Mouse (Mus musculus) gastrocnemius, adult 2 months (tissue): Measurements from ENCODE around the gene Fbxo36. TPM values are rescaled to one million over a fixed set of nuclear protein-coding genes. Genes with fewer than 3 reads are reported as not detected.
A peak's percentile ranks its signal among the peaks of the same experiment; 100 is the strongest.

Experiments
- DNase-seq: peaks from one replicate; pipeline ENCODE4 v3.0.0; 2022
- H3K27ac ChIP-seq: fragments of 200-600 bp; 2 replicates; pipeline ENCODE4 v1.8.1; 2022; ENCODE audit warnings: mild to moderate bottlenecking
- H3K4me3 ChIP-seq: fragments of 200-600 bp; 2 replicates; pipeline ENCODE4 v1.8.1; 2022; ENCODE audit warnings: mild to moderate bottlenecking, moderate library complexity
- CTCF ChIP-seq: fragments of 200-600 bp; IDR thresholded peaks from 2 replicates; pipeline ENCODE4 v1.8.1; 2022; ENCODE audit warnings: antibody characterized with exemption, mild to moderate bottlenecking, moderate library complexity
- intact Hi-C: fragments of 180-260 bp; cut with DNase I; formaldehyde crosslinking; loops from one replicate; pipeline ENCODE4 v1.15.1; 2025
- long read RNA-seq, 2 experiments: library from polyadenylated mRNA; stranded (forward); transcript quantifications; one replicate each; pipeline ENCODE4 v2.0.0; 2021
- total RNA-seq, 2 experiments: library from RNA; stranded (reverse); gene quantifications; 2 replicates each; pipeline ENCODE4 v1.2.3; 2021

The Fbxo36 gene
- 1 to 10 TPM; 1.9 to 4.1 TPM for total RNA-seq
- long read RNA-seq, experiment 1, partial matches to known transcripts: 1 of 4 reads
- long read RNA-seq, experiment 1, other reads (novel, unspliced or antisense): 0 of 4 reads
- long read RNA-seq, experiment 2, partial matches to known transcripts: 0 of 4 reads
- long read RNA-seq, experiment 2, other reads (novel, unspliced or antisense): 0 of 4 reads

- peak within 1 kb of the TSS; percentile 89 for H3K4me3 ChIP-seq
- peak within 1 kb of the TSS; percentile 98 for H3K27ac ChIP-seq
- peak; percentile 95 for DNase-seq
- no peak for TF ChIP-seq CTCF
- intact Hi-C loops: loop anchor here (5.0 kb wide), 2 partner anchors 52 to 102 kb away; no protein-coding TSS in a partner anchor
Observed at GRCm38 (mm10) chr1:84839309-84840017, at the start of gene Fbxo36. Fbxo36 (plus strand) TSS chr1:84839841.

GRCm38 (mm10) chr1:84791393-84791792 is 48.2 kb upstream of the Fbxo36 start:
- DNase-seq: no peak
- Histone ChIP-seq H3K4me3 (no peak overlapping the region), H3K27ac (no peak overlapping the region)
- intact Hi-C loops: no loop called here
- TF ChIP-seq CTCF: no peak

- no peak for DNase-seq
Observed at GRCm38 (mm10) chr1:84795335-84795734, 44.3 kb upstream of the Fbxo36 start.

GRCm38 (mm10) chr1:84799166-84799565 is 40.5 kb upstream of the Fbxo36 start:
- H3K4me3 ChIP-seq: no peak overlapping the region
- no peak for DNase-seq
- no peak for TF ChIP-seq CTCF
- intact Hi-C loops: no loop called here
- H3K27ac ChIP-seq: no peak overlapping the region

More at GRCm38 (mm10) chr1:84795335-84795734, 44.3 kb upstream of the Fbxo36 start:
- no peak overlapping the region for H3K27ac ChIP-seq
- H3K4me3 ChIP-seq: no peak overlapping the region
- no peak for TF ChIP-seq CTCF
- intact Hi-C loops: no loop called here

- DNase-seq: no peak
- Histone ChIP-seq H3K4me3 (no peak overlapping the region), H3K27ac (no peak overlapping the region)
- TF ChIP-seq CTCF: no peak
- intact Hi-C loops: no loop called here
Observed at GRCm38 (mm10) chr1:84803788-84804187, 35.9 kb upstream of the Fbxo36 start.

- TF ChIP-seq CTCF: no peak
- no peak overlapping the region for H3K4me3 ChIP-seq
- DNase-seq: no peak
- intact Hi-C loops: no loop called here
- H3K27ac ChIP-seq: no peak overlapping the region
Observed at GRCm38 (mm10) chr1:84817596-84817995, 22.0 kb upstream of the Fbxo36 start.

GRCm38 (mm10) chr1:84825091-84825490 is 14.6 kb upstream of the Fbxo36 start:
- intact Hi-C loops: no loop called here
- peak; percentile 39 for DNase-seq
- H3K27ac ChIP-seq: peak overlapping the region; percentile 81

GRCm38 (mm10) chr1:84837523-84838145 is 2.0 kb upstream of the Fbxo36 start:
- intact Hi-C loops: loop anchor here (5.0 kb wide), 1 partner anchor 50 kb away; no protein-coding TSS in a partner anchor
- peak overlapping the region; percentile 98 for H3K27ac ChIP-seq
- no peak for TF ChIP-seq CTCF
- DNase-seq: peak; percentile 21
- H3K4me3 ChIP-seq: peak overlapping the region; percentile 89

More at GRCm38 (mm10) chr1:84825091-84825490, 14.6 kb upstream of the Fbxo36 start:
- H3K4me3 ChIP-seq: 0 out of 2 replicates have a peak overlapping the region, but pooled peaks have one; percentile 6
- no peak for TF ChIP-seq CTCF

- H3K4me3 ChIP-seq: peak overlapping the region; percentile 89
- no peak for TF ChIP-seq CTCF
- DNase-seq: no peak
- intact Hi-C loops: loop anchor here (5.0 kb wide), 1 partner anchor 51 kb away; no protein-coding TSS in a partner anchor
- peak overlapping the region; percentile 98 for H3K27ac ChIP-seq
Observed at GRCm38 (mm10) chr1:84838156-84838555, 1.5 kb upstream of the Fbxo36 start.

- peak; percentile 81 for DNase-seq
- peak overlapping the region; percentile 89 for H3K4me3 ChIP-seq
- intact Hi-C loops: loop anchor here (5.0 kb wide), 1 partner anchor 51 kb away; no protein-coding TSS in a partner anchor
- no peak for TF ChIP-seq CTCF
- peak overlapping the region; percentile 98 for H3K27ac ChIP-seq
Observed at GRCm38 (mm10) chr1:84838621-84839151, 955 bp upstream of the Fbxo36 start.

- no peak for TF ChIP-seq CTCF
- intact Hi-C loops: loop anchor here (5.0 kb wide), 1 partner anchor 103 kb away; no protein-coding TSS in a partner anchor
- H3K27ac ChIP-seq: peak within 1 kb of the TSS; percentile 98
- no peak for DNase-seq
- peak within 1 kb of the TSS; percentile 89 for H3K4me3 ChIP-seq
Observed at GRCm38 (mm10) chr1:84840018-84840664, 500 bp downstream of the Fbxo36 start, which contains the start of gene Trip12. Trip12 (minus strand) TSS chr1:84840516.

GRCm38 (mm10) chr1:84841061-84841460 is 1.4 kb downstream of the Fbxo36 start:
- H3K27ac ChIP-seq: no peak overlapping the region
- no peak for DNase-seq
- no peak for TF ChIP-seq CTCF
- intact Hi-C loops: loop anchor here (5.0 kb wide), 1 partner anchor 104 kb away; no protein-coding TSS in a partner anchor
- H3K4me3 ChIP-seq: no peak overlapping the region
